Mouse (Mus musculus) neural tube, embryonic 12.5 days (tissue): ENCODE data around the gene Gtf3c2. TPM values are rescaled to one million over a fixed set of nuclear protein-coding genes. Genes with fewer than 3 reads are reported as not detected.

Source experiments
- ATAC-seq: fragments of 200-750 bp; cut with Nextera tagmentation; 2 replicates; pipeline ENCODE4 v1.8.0; 2017; ENCODE audit warnings: low read depth, mild to moderate bottlenecking, moderate TSS enrichment, moderate library complexity; ENCODE audit not compliant: low FRiP score
- H3K27ac ChIP-seq: fragments of 300-500 bp; sonication (generic); 2 replicates; pipeline ENCODE4 v1.5.1; 2016
- H3K27me3 ChIP-seq: fragments of 300-500 bp; sonication (generic); replicated peaks from 2 replicates; pipeline ENCODE4 v1.6.1; 2016; ENCODE audit warnings: mild to moderate bottlenecking
- H3K36me3 ChIP-seq: fragments of 300-500 bp; sonication (generic); 2 replicates; pipeline ENCODE4 v1.6.1; 2016; ENCODE audit warnings: mild to moderate bottlenecking
- H3K4me1 ChIP-seq: fragments of 300-500 bp; sonication (generic); 2 replicates; pipeline ENCODE4 v1.6.1; 2016
- H3K4me2 ChIP-seq: fragments of 300-500 bp; sonication (generic); replicated peaks from 2 replicates; pipeline ENCODE4 v1.6.1; 2016; ENCODE audit warnings: mild to moderate bottlenecking
- H3K4me3 ChIP-seq: fragments of 300-500 bp; sonication (generic); 2 replicates; pipeline ENCODE4 v1.5.1; 2016
- H3K9ac ChIP-seq: fragments of 300-500 bp; sonication (generic); 2 replicates; pipeline ENCODE4 v1.6.1; 2016; ENCODE audit warnings: mild to moderate bottlenecking
- H3K9me3 ChIP-seq: fragments of 300-500 bp; sonication (generic); 2 replicates; pipeline ENCODE4 v1.6.1; 2016; ENCODE audit warnings: mild to moderate bottlenecking
- WGBS: fragments of 180-500 bp; shearing (Covaris S2); methylation state at CpG from one replicate; pipeline ENCODE4 v1.1.7; 2016; 5-methylcytosine and 5-hydroxymethylcytosine counted together
- polyA plus RNA-seq: library from polyadenylated mRNA; unstranded; fragments of >200 nt; fragmentation: Nextera tagmentation; extraction: Ambion mirVana; gene quantifications from 2 replicates; pipeline ENCODE4 v1.2.1, GENCODE M21; 2016

Gtf3c2 gene
- polyA plus RNA-seq, 1 experiment from 2014 or later: 90.5 TPM

- no peaks in the 10 kb centered on the region for H3K9me3 ChIP-seq
- ATAC-seq: no peak
- H3K4me1 ChIP-seq: no peaks in the 10 kb centered on the region
- H3K9ac ChIP-seq: no peak overlapping the region
- no peak overlapping the region for H3K27ac ChIP-seq
- 92% methylated on average over 4 of the region's 4 CpGs for WGBS
- no peak overlapping the region for H3K4me3 ChIP-seq
- no peak overlapping the region for H3K4me2 ChIP-seq
- H3K36me3 ChIP-seq: peaks cover 91% of the 10 kb centered on the region
- H3K27me3 ChIP-seq: no peaks in the 10 kb centered on the region
Measured at GRCm38 (mm10) chr5:31168630-31169029, 11.3 kb downstream of the Gtf3c2 start.

DNA sequence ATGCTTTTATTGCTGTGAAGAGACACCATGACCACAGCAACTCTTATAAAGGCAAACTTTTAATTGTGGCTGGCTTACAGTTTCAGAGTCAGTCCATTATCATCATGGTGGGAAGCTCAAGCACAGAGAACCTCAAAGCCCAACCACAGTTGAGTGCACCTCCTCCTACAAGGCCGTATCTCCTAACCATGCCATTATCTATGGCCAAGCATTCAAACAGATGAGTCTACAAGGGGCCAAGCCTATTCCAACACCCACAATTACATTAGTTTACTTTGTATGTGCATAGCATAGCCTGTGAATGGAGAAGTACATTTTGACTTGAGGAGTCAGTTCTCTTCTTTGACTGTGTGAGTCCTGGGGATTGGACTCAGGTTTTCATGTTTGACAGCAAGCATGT lies 15.1 kb downstream of the Gtf3c2 start:
- Histone ChIP-seq H3K36me3 (peaks cover 85% of the 10 kb centered on the region), H3K9ac (no peak overlapping the region), H3K9me3 (no peaks in the 10 kb centered on the region), H3K4me1 (no peaks in the 10 kb centered on the region), H3K4me3 (no peak overlapping the region), H3K27me3 (no peaks in the 10 kb centered on the region), H3K4me2 (no peak overlapping the region), H3K27ac (no peak overlapping the region)
- ATAC-seq: no peak
- 91% methylated on average over 1 of the region's 1 CpGs for WGBS

GRCm38 (mm10) chr5:31162462-31162861 lies 17.5 kb downstream of the Gtf3c2 start:
- Histone ChIP-seq H3K9ac (no peak overlapping the region), H3K36me3 (peaks cover 87% of the 10 kb centered on the region), H3K9me3 (no peaks in the 10 kb centered on the region)

GRCm38 (mm10) chr5:31154152-31154553 lies 25.8 kb downstream of the Gtf3c2 start, which contains the start of gene Mpv17:
Gene Mpv17, minus strand, starts transcription at chr5:31154251.
- H3K4me3 ChIP-seq: peak within 1 kb of the TSS; percentile 66
- 0% methylated on average over 19 of the region's 19 CpGs for WGBS
- peaks cover 40% of the 10 kb centered on the region for H3K36me3 ChIP-seq
- no peaks in the 10 kb centered on the region for H3K9me3 ChIP-seq
- peak within 1 kb of the TSS; percentile 80 for H3K4me2 ChIP-seq
- H3K27ac ChIP-seq: no peak within 1 kb of the TSS
- H3K9ac ChIP-seq: peak within 1 kb of the TSS; percentile 59
- H3K27me3 ChIP-seq: no peaks in the 10 kb centered on the region
- H3K4me1 ChIP-seq: peaks cover 13% of the 10 kb centered on the region
- peak; percentile 90 for ATAC-seq

More at GRCm38 (mm10) chr5:31162462-31162861, 17.5 kb downstream of the Gtf3c2 start:
- ATAC-seq: no peak
- Histone ChIP-seq H3K4me2 (no peak overlapping the region), H3K4me1 (no peaks in the 10 kb centered on the region), H3K27ac (no peak overlapping the region), H3K27me3 (no peaks in the 10 kb centered on the region), H3K4me3 (no peak overlapping the region)

DNA sequence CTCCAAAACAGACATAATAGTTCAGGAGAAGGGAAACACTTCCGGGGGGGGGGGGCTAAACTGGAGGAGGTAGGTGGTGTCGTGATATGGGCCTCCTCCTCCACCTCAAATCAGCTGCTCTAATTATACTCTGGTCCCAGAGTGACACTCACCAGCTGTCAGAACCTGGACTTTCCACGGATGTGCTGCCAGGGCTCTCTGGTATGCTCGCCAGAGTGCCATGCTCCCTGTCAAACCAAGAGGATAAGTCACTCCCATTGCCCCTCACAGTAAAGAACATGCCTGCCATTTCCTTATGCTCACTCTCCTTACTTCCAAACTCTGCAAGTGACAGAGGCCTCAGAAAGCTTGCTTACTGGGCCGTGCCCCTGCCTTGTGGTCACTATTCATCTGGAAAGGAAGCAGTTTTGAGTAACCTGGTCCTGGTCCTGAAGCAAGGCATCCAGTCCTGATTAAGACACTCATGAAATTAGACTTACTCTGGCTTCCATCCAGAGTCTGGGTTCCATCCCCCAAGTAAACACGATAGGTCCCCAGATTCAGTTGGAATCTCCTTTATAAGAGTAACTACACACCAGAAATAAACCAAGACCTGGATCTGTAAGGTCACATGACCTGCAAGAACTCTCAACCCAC lies 26.3 kb downstream of the Gtf3c2 start:
- no peaks in the 10 kb centered on the region for H3K27me3 ChIP-seq
- no peaks in the 10 kb centered on the region for H3K9me3 ChIP-seq
- H3K36me3 ChIP-seq: peaks cover 35% of the 10 kb centered on the region
- H3K9ac ChIP-seq: peak overlapping the region; percentile 59
- peak overlapping the region; percentile 80 for H3K4me2 ChIP-seq
- WGBS: 43% methylated on average over 6 of the region's 6 CpGs
- ATAC-seq: peak; percentile 43
- peak overlapping the region; percentile 66 for H3K4me3 ChIP-seq
- no peak overlapping the region for H3K27ac ChIP-seq
- peaks cover 13% of the 10 kb centered on the region for H3K4me1 ChIP-seq

DNA sequence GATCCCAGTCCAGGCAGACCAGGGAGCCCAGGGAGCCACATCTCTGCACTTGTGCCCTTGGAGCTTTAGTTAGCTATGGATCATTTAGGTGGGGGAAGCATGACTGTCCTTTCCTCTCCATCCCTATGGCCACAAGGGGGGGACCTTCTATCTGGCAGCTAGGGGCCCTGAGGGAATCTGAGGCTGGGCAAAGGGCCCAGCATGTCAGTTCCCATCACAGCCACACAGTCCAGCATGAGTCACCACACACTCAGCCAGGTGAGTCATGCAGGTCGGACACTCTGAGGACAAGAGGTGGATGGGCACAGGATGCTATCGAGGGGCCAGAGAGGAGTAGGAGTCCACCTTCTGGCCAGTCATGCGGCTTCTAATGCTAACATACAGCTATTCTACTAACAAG lies 28.2 kb downstream of the Gtf3c2 start:
- Histone ChIP-seq H3K36me3 (peaks cover 16% of the 10 kb centered on the region; the same call in 1 of the 2 replicates), H3K9ac (no peak overlapping the region), H3K4me3 (no peak overlapping the region), H3K4me1 (peaks cover 13% of the 10 kb centered on the region), H3K4me2 (no peak overlapping the region), H3K9me3 (no peaks in the 10 kb centered on the region), H3K27ac (no peak overlapping the region), H3K27me3 (no peaks in the 10 kb centered on the region)
- 96% methylated on average over 3 of the region's 3 CpGs for whole genome bisulfite sequencing
- ATAC-seq: no peak

GRCm38 (mm10) chr5:31149781-31150180 lies 30.2 kb downstream of the Gtf3c2 start:
- Histone ChIP-seq H3K4me2 (no peak overlapping the region), H3K27ac (no peak overlapping the region), H3K4me1 (peaks cover 12% of the 10 kb centered on the region), H3K9me3 (no peaks in the 10 kb centered on the region), H3K27me3 (no peaks in the 10 kb centered on the region), H3K36me3 (peaks cover 18% of the 10 kb centered on the region), H3K9ac (no peak overlapping the region), H3K4me3 (no peak overlapping the region)
- WGBS: 84% methylated on average over 4 of the region's 4 CpGs
- ATAC-seq: no peak

GRCm38 (mm10) chr5:31138968-31139425 lies 40.9 kb downstream of the Gtf3c2 start:
- peaks cover 15% of the 10 kb centered on the region for H3K36me3 ChIP-seq
- H3K4me3 ChIP-seq: peak overlapping the region; percentile 10; the same call in 1 of the 2 replicates
- H3K4me1 ChIP-seq: peaks cover 24% of the 10 kb centered on the region
- no peak for ATAC-seq
- peak overlapping the region; percentile 57; the same call in 1 of the 2 replicates for H3K4me2 ChIP-seq
- no peak overlapping the region for H3K9ac ChIP-seq
- no peaks in the 10 kb centered on the region for H3K9me3 ChIP-seq
- 17% methylated on average over 9 of the region's 9 CpGs for WGBS
- H3K27ac ChIP-seq: no peak overlapping the region
- H3K27me3 ChIP-seq: peaks cover 59% of the 10 kb centered on the region

DNA sequence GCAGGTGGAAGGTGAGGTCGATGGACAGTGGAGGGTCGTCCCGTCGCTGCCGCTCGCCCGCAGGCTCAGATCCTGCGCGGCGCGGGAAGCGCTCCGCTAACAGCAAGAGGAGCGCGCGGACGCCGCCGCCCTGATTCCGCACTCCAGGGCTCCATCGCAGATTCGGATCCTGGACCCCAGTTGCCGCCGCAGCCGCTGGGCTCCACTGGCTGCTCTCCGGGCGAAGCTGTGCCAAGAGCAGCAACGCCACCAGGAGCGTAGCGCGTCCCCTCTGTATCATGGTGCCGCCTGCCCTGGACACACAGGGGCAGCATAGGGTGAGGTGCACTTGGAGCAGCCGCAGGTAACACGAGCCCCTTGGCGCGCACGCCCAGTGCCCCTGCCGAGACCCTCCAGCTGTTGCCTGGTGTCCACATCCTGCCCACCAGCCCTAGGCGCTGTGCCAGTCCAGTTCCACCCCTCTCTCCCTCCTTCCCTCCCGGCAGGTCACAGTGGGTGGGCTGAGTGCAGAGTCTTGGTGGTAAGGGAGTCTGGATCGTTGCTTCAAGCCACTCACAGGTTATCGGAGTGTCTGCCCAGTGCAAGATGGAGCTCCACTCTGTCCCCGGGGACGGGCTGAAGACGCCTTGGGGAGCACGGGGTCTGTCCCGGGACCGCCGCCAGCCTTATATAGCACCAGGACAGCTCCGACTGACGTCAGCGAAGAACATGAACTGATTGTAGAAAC lies 41.5 kb downstream of the Gtf3c2 start, which contains the start of gene Ucn:
TSS of gene Ucn (minus strand) at position 589 of the 727 bp plus-strand sequence.
- Histone ChIP-seq H3K4me3 (peak within 1 kb of the TSS; percentile 10; the same call in 1 of the 2 replicates), H3K4me2 (peak within 1 kb of the TSS; percentile 57), H3K4me1 (peaks cover 24% of the 10 kb centered on the region), H3K27me3 (peaks cover 62% of the 10 kb centered on the region), H3K9me3 (no peaks in the 10 kb centered on the region), H3K9ac (no peak within 1 kb of the TSS), H3K27ac (no peak within 1 kb of the TSS), H3K36me3 (peaks cover 11% of the 10 kb centered on the region; the same call in 1 of the 2 replicates)
- WGBS: under 1% methylated on average over 52 of the region's 52 CpGs
- no peak for ATAC-seq

DNA sequence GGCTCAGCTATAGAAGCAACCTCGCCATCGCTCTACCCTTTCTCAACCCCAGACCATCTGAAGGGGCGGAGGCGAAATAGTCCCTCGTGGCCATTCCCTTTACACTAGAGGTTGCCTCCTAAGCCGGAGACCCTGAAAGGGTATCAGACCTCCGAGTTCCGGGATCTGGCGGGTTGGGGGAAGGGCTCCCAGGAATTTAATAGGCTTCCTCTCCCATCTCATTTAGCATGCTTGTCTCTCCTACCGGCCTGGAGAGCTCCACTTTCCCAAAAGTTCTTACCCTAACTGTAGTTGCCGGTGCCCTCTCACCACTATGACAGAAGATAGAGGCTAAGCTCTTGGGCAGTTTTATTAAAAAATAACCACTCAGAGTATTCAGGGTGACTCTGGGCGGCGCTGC lies 42.3 kb downstream of the Gtf3c2 start:
- Histone ChIP-seq H3K27me3 (peaks cover 62% of the 10 kb centered on the region), H3K9ac (no peak overlapping the region)

DNA sequence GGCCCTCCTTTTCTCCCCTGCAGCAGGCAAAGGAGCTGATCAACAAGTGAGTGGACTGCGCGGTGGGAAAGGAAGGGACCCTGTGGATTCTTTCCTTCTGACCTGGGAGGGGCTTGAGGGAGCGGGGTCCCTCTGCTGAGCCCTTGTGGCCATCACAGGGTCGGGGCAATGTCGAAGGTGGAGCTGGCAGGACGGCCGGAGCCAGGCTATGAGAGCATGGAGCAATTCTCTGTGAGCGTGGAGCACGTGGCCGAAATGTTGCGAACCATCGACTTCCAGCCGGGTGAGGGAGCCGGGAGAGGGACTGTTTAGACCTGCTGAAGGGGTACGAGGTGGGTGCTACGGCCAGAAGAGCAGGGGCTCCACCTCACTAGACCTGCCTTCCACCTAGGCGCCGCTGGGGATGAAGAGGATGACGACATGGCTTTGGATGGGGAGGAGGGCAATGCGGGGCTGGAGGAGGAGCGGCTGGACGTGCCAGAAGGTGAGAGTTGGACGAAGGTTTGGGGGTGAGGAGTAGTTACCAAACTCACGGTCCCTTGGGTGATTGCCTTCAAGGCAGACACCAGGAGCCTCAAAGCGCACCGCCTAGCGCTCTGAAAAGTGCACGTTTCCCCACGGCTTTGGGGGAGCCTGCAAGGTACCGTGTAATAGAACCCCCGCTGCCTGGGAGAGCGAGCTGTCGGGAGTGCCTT lies 43.1 kb downstream of the Gtf3c2 start:
- peak overlapping the region; percentile 57 for H3K4me2 ChIP-seq
- WGBS: under 1% methylated on average over 33 of the region's 33 CpGs
- H3K4me1 ChIP-seq: peaks cover 24% of the 10 kb centered on the region

More for the DNA sequence above, 42.3 kb downstream of the Gtf3c2 start:
- no peak overlapping the region for H3K4me3 ChIP-seq
- H3K9me3 ChIP-seq: no peaks in the 10 kb centered on the region
- peaks cover 8% of the 10 kb centered on the region; the same call in 1 of the 2 replicates for H3K36me3 ChIP-seq
- WGBS: under 1% methylated on average over 13 of the region's 13 CpGs
- no peak overlapping the region for H3K27ac ChIP-seq
- no peak for ATAC-seq
- H3K4me2 ChIP-seq: peak overlapping the region; percentile 57
- H3K4me1 ChIP-seq: peaks cover 24% of the 10 kb centered on the region

GRCm38 (mm10) chr5:31126050-31126449 lies 53.9 kb downstream of the Gtf3c2 start:
- Histone ChIP-seq H3K4me2 (no peak overlapping the region), H3K4me1 (no peaks in the 10 kb centered on the region), H3K27me3 (0 out of 2 replicates have a peak, but pooled peaks cover 2% of the 10 kb centered on the region), H3K36me3 (no peaks in the 10 kb centered on the region), H3K9me3 (no peaks in the 10 kb centered on the region), H3K27ac (no peak overlapping the region), H3K4me3 (no peak overlapping the region), H3K9ac (no peak overlapping the region)
- no peak for ATAC-seq
- 41% methylated on average over 5 of the region's 5 CpGs for WGBS

More for the DNA sequence above, 43.1 kb downstream of the Gtf3c2 start:
- H3K27me3 ChIP-seq: peaks cover 62% of the 10 kb centered on the region
- ATAC-seq: no peak
- H3K4me3 ChIP-seq: no peak overlapping the region
- no peaks in the 10 kb centered on the region for H3K9me3 ChIP-seq
- peaks cover 7% of the 10 kb centered on the region; the same call in 1 of the 2 replicates for H3K36me3 ChIP-seq
- H3K9ac ChIP-seq: no peak overlapping the region
- no peak overlapping the region for H3K27ac ChIP-seq
